Mouse (Mus musculus): Measurements from ENCODE around the gene Slc9a1. TPM values are rescaled to one million over a fixed set of nuclear protein-coding genes. Genes with fewer than 3 reads are reported as not detected.

Gene Slc9a1
- polyA plus RNA-seq, 1 experiment from 2014 or later, result 8.0 TPM

GRCm38 (mm10) chr4:133379861-133380260 lies 10.4 kb downstream of the Slc9a1 start:
- no peaks in the 10 kb centered on the region for H3K36me3 ChIP-seq (ENCODE audit: control insufficient read depth, insufficient read depth, low read length)
- WGBS, result 69% methylated on average over 3 of the region's 3 CpGs
- no peaks in the 10 kb centered on the region for H3K9me3 ChIP-seq (ENCODE audit: control insufficient read depth, low read length)
- no peak overlapping the region for H3K9ac ChIP-seq (ENCODE audit: low read length)
- peaks cover 27% of the 10 kb centered on the region for H3K4me1 ChIP-seq (ENCODE audit: control insufficient read depth, insufficient read depth, low read length)
- H3K4me3 ChIP-seq (ENCODE audit: low read depth, low read length), result no peak overlapping the region
- H3K27me3 ChIP-seq (ENCODE audit: control insufficient read depth, insufficient read depth, low read length), result no peaks in the 10 kb centered on the region
- no peak overlapping the region for H3K27ac ChIP-seq (replicated peaks; ENCODE audit: low read depth, low read length)
- DNase-seq (ENCODE audit: low spot score) (no peak), ATAC-seq (ENCODE audit: insufficient number of reproducible peaks, low FRiP score, low TSS enrichment, low read depth) (no peak)
- H3K4me2 ChIP-seq (ENCODE audit: low read depth, severe bottlenecking), result no peak overlapping the region

GRCm38 (mm10) chr4:133380532-133380931 lies 11.0 kb downstream of the Slc9a1 start:
- 80% methylated on average over 6 of the region's 6 CpGs for WGBS
- no peaks in the 10 kb centered on the region for H3K36me3 ChIP-seq (ENCODE audit: control insufficient read depth, insufficient read depth, low read length)
- peaks cover 27% of the 10 kb centered on the region for H3K4me1 ChIP-seq (ENCODE audit: control insufficient read depth, insufficient read depth, low read length)
- no peak overlapping the region for H3K4me3 ChIP-seq (ENCODE audit: low read depth, low read length)
- DNase-seq (ENCODE audit: low spot score) (no peak), ATAC-seq (ENCODE audit: insufficient number of reproducible peaks, low FRiP score, low TSS enrichment, low read depth) (no peak)
- H3K27ac ChIP-seq (replicated peaks; ENCODE audit: low read depth, low read length), result no peak overlapping the region
- no peak overlapping the region for H3K9ac ChIP-seq (ENCODE audit: low read length)
- H3K4me2 ChIP-seq (ENCODE audit: low read depth, severe bottlenecking), result no peak overlapping the region
- H3K27me3 ChIP-seq (ENCODE audit: control insufficient read depth, insufficient read depth, low read length), result no peaks in the 10 kb centered on the region
- no peaks in the 10 kb centered on the region for H3K9me3 ChIP-seq (ENCODE audit: control insufficient read depth, low read length)

GRCm38 (mm10) chr4:133381141-133381540 lies 11.6 kb downstream of the Slc9a1 start:
- ATAC-seq (ENCODE audit: insufficient number of reproducible peaks, low FRiP score, low TSS enrichment, low read depth) (no peak), DNase-seq (ENCODE audit: low spot score) (no peak)
- 78% methylated on average over 8 of the region's 8 CpGs for WGBS
- no peak overlapping the region for H3K4me3 ChIP-seq (ENCODE audit: low read depth, low read length)
- no peaks in the 10 kb centered on the region for H3K9me3 ChIP-seq (ENCODE audit: control insufficient read depth, low read length)
- no peak overlapping the region for H3K4me2 ChIP-seq (ENCODE audit: low read depth, severe bottlenecking)
- no peak overlapping the region for H3K9ac ChIP-seq (ENCODE audit: low read length)
- no peaks in the 10 kb centered on the region for H3K27me3 ChIP-seq (ENCODE audit: control insufficient read depth, insufficient read depth, low read length)
- peaks cover 25% of the 10 kb centered on the region for H3K4me1 ChIP-seq (ENCODE audit: control insufficient read depth, insufficient read depth, low read length)
- no peak overlapping the region for H3K27ac ChIP-seq (replicated peaks; ENCODE audit: low read depth, low read length)
- no peaks in the 10 kb centered on the region for H3K36me3 ChIP-seq (ENCODE audit: control insufficient read depth, insufficient read depth, low read length)

- Histone ChIP-seq H3K4me1 (ENCODE audit: control insufficient read depth, insufficient read depth, low read length) (no peaks in the 10 kb centered on the region), H3K27ac (replicated peaks; ENCODE audit: low read depth, low read length) (no peak overlapping the region), H3K9ac (ENCODE audit: low read length) (no peak overlapping the region), H3K36me3 (ENCODE audit: control insufficient read depth, insufficient read depth, low read length) (no peaks in the 10 kb centered on the region), H3K4me3 (ENCODE audit: low read depth, low read length) (no peak overlapping the region), H3K9me3 (ENCODE audit: control insufficient read depth, low read length) (no peaks in the 10 kb centered on the region), H3K27me3 (ENCODE audit: control insufficient read depth, insufficient read depth, low read length) (no peaks in the 10 kb centered on the region), H3K4me2 (ENCODE audit: low read depth, severe bottlenecking) (no peak overlapping the region)
- WGBS, result 82% methylated on average over 7 of the region's 7 CpGs
- ATAC-seq (ENCODE audit: insufficient number of reproducible peaks, low FRiP score, low TSS enrichment, low read depth) (no peak), DNase-seq (ENCODE audit: low spot score) (no peak)
These were observed 16.7 kb downstream of the Slc9a1 start for GRCm38 (mm10) chr4:133386061-133386797.

- ATAC-seq (ENCODE audit: insufficient number of reproducible peaks, low FRiP score, low TSS enrichment, low read depth) (no peak), DNase-seq (ENCODE audit: low spot score) (no peak)
- Histone ChIP-seq H3K9me3 (ENCODE audit: control insufficient read depth, low read length) (no peaks in the 10 kb centered on the region), H3K4me2 (ENCODE audit: low read depth, severe bottlenecking) (no peak overlapping the region), H3K4me3 (ENCODE audit: low read depth, low read length) (no peak overlapping the region), H3K9ac (ENCODE audit: low read length) (no peak overlapping the region), H3K36me3 (ENCODE audit: control insufficient read depth, insufficient read depth, low read length) (no peaks in the 10 kb centered on the region), H3K4me1 (ENCODE audit: control insufficient read depth, insufficient read depth, low read length) (no peaks in the 10 kb centered on the region), H3K27ac (replicated peaks; ENCODE audit: low read depth, low read length) (no peak overlapping the region), H3K27me3 (ENCODE audit: control insufficient read depth, insufficient read depth, low read length) (no peaks in the 10 kb centered on the region)
These were observed 17.5 kb downstream of the Slc9a1 start for GRCm38 (mm10) chr4:133387053-133387452.

GRCm38 (mm10) chr4:133388781-133389552 lies 19.5 kb downstream of the Slc9a1 start:
- 90% methylated on average over 16 of the region's 16 CpGs for WGBS
- Histone ChIP-seq H3K4me1 (ENCODE audit: control insufficient read depth, insufficient read depth, low read length) (no peaks in the 10 kb centered on the region), H3K4me3 (ENCODE audit: low read depth, low read length) (no peak overlapping the region), H3K9ac (ENCODE audit: low read length) (no peak overlapping the region), H3K27me3 (ENCODE audit: control insufficient read depth, insufficient read depth, low read length) (no peaks in the 10 kb centered on the region), H3K4me2 (ENCODE audit: low read depth, severe bottlenecking) (no peak overlapping the region), H3K36me3 (ENCODE audit: control insufficient read depth, insufficient read depth, low read length) (no peaks in the 10 kb centered on the region), H3K9me3 (ENCODE audit: control insufficient read depth, low read length) (no peaks in the 10 kb centered on the region), H3K27ac (replicated peaks; ENCODE audit: low read depth, low read length) (no peak overlapping the region)
- DNase-seq (ENCODE audit: low spot score), result no peak
- no peak for ATAC-seq (ENCODE audit: insufficient number of reproducible peaks, low FRiP score, low TSS enrichment, low read depth)

GRCm38 (mm10) chr4:133390042-133390441 lies 20.5 kb downstream of the Slc9a1 start:
- Histone ChIP-seq H3K4me3 (ENCODE audit: low read depth, low read length) (no peak overlapping the region), H3K27ac (replicated peaks; ENCODE audit: low read depth, low read length) (no peak overlapping the region), H3K4me2 (ENCODE audit: low read depth, severe bottlenecking) (no peak overlapping the region), H3K9ac (ENCODE audit: low read length) (no peak overlapping the region), H3K27me3 (ENCODE audit: control insufficient read depth, insufficient read depth, low read length) (no peaks in the 10 kb centered on the region), H3K9me3 (ENCODE audit: control insufficient read depth, low read length) (no peaks in the 10 kb centered on the region), H3K36me3 (ENCODE audit: control insufficient read depth, insufficient read depth, low read length) (no peaks in the 10 kb centered on the region), H3K4me1 (ENCODE audit: control insufficient read depth, insufficient read depth, low read length) (no peaks in the 10 kb centered on the region; the same call in 1 of the 2 replicates)
- WGBS, result 86% methylated on average over 2 of the region's 2 CpGs
- DNase-seq (ENCODE audit: low spot score) (no peak), ATAC-seq (ENCODE audit: insufficient number of reproducible peaks, low FRiP score, low TSS enrichment, low read depth) (no peak)

GRCm38 (mm10) chr4:133390585-133390984 lies 21.1 kb downstream of the Slc9a1 start:
- H3K27me3 ChIP-seq (ENCODE audit: control insufficient read depth, insufficient read depth, low read length), result no peaks in the 10 kb centered on the region
- no peak for ATAC-seq (ENCODE audit: insufficient number of reproducible peaks, low FRiP score, low TSS enrichment, low read depth)
- H3K9me3 ChIP-seq (ENCODE audit: control insufficient read depth, low read length), result no peaks in the 10 kb centered on the region
- no peak overlapping the region for H3K4me3 ChIP-seq (ENCODE audit: low read depth, low read length)
- 92% methylated on average over 6 of the region's 6 CpGs for WGBS
- H3K4me2 ChIP-seq (ENCODE audit: low read depth, severe bottlenecking), result no peak overlapping the region
- H3K36me3 ChIP-seq (ENCODE audit: control insufficient read depth, insufficient read depth, low read length), result no peaks in the 10 kb centered on the region
- H3K9ac ChIP-seq (ENCODE audit: low read length), result no peak overlapping the region
- H3K27ac ChIP-seq (replicated peaks; ENCODE audit: low read depth, low read length), result no peak overlapping the region
- peaks cover 1% of the 10 kb centered on the region; the same call in 1 of the 2 replicates for H3K4me1 ChIP-seq (ENCODE audit: control insufficient read depth, insufficient read depth, low read length)
- DNase-seq (ENCODE audit: low spot score), result no peak

Measured in limb, embryonic 11.5 days (tissue).